Mouse (Mus musculus) cerebellum, postnatal 14 days (tissue): ENCODE results near the gene Msrb1.

Experiments used
- DNase-seq, 2 experiments: peaks; one replicate each; pipeline ENCODE4 v3.0.0; 2021; ENCODE audit warnings: mixed read lengths in 2 of 2

Gene Msrb1

GRCm38 (mm10) chr17:24745526-24746497 lies 9.4 kb downstream of the Msrb1 start:
- DNase-seq = peak; percentile 81 to 88

GRCm38 (mm10) chr17:24746986-24747385 lies 10.5 kb downstream of the Msrb1 start:
- DNase-seq = no peak

- no peak for DNase-seq
These were observed 15.1 kb downstream of the Msrb1 start for GRCm38 (mm10) chr17:24751528-24751927.

- no peak for DNase-seq
These were observed 16.3 kb downstream of the Msrb1 start, which contains the start of gene Hs3st6 for GRCm38 (mm10) chr17:24752415-24753394. Gene Hs3st6 (plus strand): TSS chr17:24752988.

GRCm38 (mm10) chr17:24757394-24757793 lies 21.0 kb downstream of the Msrb1 start:
- no peak for DNase-seq

GRCm38 (mm10) chr17:24761121-24761520 lies 24.7 kb downstream of the Msrb1 start:
- DNase-seq = no peak

- no peak for DNase-seq
These were observed 28.8 kb downstream of the Msrb1 start for GRCm38 (mm10) chr17:24765016-24765905.

GRCm38 (mm10) chr17:24766266-24766875 lies 29.9 kb downstream of the Msrb1 start:
- no peak for DNase-seq

GRCm38 (mm10) chr17:24769146-24769545 lies 32.7 kb downstream of the Msrb1 start:
- DNase-seq = no peak

- DNase-seq = no peak
These were observed 36.8 kb downstream of the Msrb1 start for GRCm38 (mm10) chr17:24773241-24773640.

GRCm38 (mm10) chr17:24775173-24775572 lies 38.7 kb downstream of the Msrb1 start:
- DNase-seq = no peak

- DNase-seq = no peak
These were observed 40.6 kb downstream of the Msrb1 start for GRCm38 (mm10) chr17:24777073-24777472.

GRCm38 (mm10) chr17:24780821-24781220 lies 44.4 kb downstream of the Msrb1 start:
- DNase-seq = no peak

GRCm38 (mm10) chr17:24792190-24792589 lies 55.7 kb downstream of the Msrb1 start:
- no peak for DNase-seq
